Mouse (Mus musculus): ENCODE data around the gene Gm47985. TPM values are rescaled to one million over a fixed set of nuclear protein-coding genes. Genes with fewer than 3 reads are reported as not detected.
"Not testable (repeated sequence)": the region's sequence is repeated elsewhere in the genome, so short reads cannot be mapped to it uniquely, and the experiment has no call there.

The Gm47985 gene
- polyA plus RNA-seq, 1 experiment from 2014 or later = not detected

- not testable (repeated sequence) for H3K36me3 ChIP-seq (ENCODE audit: control insufficient read depth, insufficient read depth, low read length); H3K27ac ChIP-seq (ENCODE audit: low read depth, low read length); H3K4me3 ChIP-seq (ENCODE audit: low read depth, low read length); H3K4me2 ChIP-seq (ENCODE audit: low read depth, low read length); H3K9ac ChIP-seq (replicated peaks; ENCODE audit: low read depth, low read length); ATAC-seq (ENCODE audit: low read depth); H3K9me3 ChIP-seq (ENCODE audit: control insufficient read depth, low read length); H3K27me3 ChIP-seq (ENCODE audit: control insufficient read depth, insufficient read depth, low read length); H3K4me1 ChIP-seq (ENCODE audit: control insufficient read depth, insufficient read depth, low read length)
- WGBS = 90% methylated on average over 4 of the region's 8 CpGs
These were observed 27.6 kb downstream of the Gm47985 start, which contains the start of gene Gm47996 for GRCm38 (mm10) chr1:151209824-151210355. Gm47996 (plus strand) TSS chr1:151210131.

GRCm38 (mm10) chr1:151211666-151212065 is 29.3 kb downstream of the Gm47985 start:
- not testable (repeated sequence) for H3K9ac ChIP-seq (replicated peaks; ENCODE audit: low read depth, low read length); H3K27ac ChIP-seq (ENCODE audit: low read depth, low read length); H3K4me2 ChIP-seq (ENCODE audit: low read depth, low read length); H3K9me3 ChIP-seq (ENCODE audit: control insufficient read depth, low read length); H3K36me3 ChIP-seq (ENCODE audit: control insufficient read depth, insufficient read depth, low read length); H3K4me3 ChIP-seq (ENCODE audit: low read depth, low read length); H3K4me1 ChIP-seq (ENCODE audit: control insufficient read depth, insufficient read depth, low read length); H3K27me3 ChIP-seq (ENCODE audit: control insufficient read depth, insufficient read depth, low read length); ATAC-seq (ENCODE audit: low read depth)
- WGBS = 90% methylated on average over 5 of the region's 5 CpGs

- no peak for ATAC-seq (ENCODE audit: low read depth)
- H3K36me3 ChIP-seq (ENCODE audit: control insufficient read depth, insufficient read depth, low read length) = no peaks in the 10 kb centered on the region
- 85% methylated on average over 2 of the region's 2 CpGs for WGBS
- no peak overlapping the region for H3K4me3 ChIP-seq (ENCODE audit: low read depth, low read length)
- H3K9ac ChIP-seq (replicated peaks; ENCODE audit: low read depth, low read length) = no peak overlapping the region
- no peaks in the 10 kb centered on the region for H3K27me3 ChIP-seq (ENCODE audit: control insufficient read depth, insufficient read depth, low read length)
- no peak overlapping the region for H3K27ac ChIP-seq (ENCODE audit: low read depth, low read length)
- no peak overlapping the region for H3K4me2 ChIP-seq (ENCODE audit: low read depth, low read length)
- no peaks in the 10 kb centered on the region for H3K9me3 ChIP-seq (ENCODE audit: control insufficient read depth, low read length)
- H3K4me1 ChIP-seq (ENCODE audit: control insufficient read depth, insufficient read depth, low read length) = no peaks in the 10 kb centered on the region
These were observed 32.5 kb downstream of the Gm47985 start for GRCm38 (mm10) chr1:151214862-151215261.

- Histone ChIP-seq H3K36me3 (ENCODE audit: control insufficient read depth, insufficient read depth, low read length) (no peaks in the 10 kb centered on the region), H3K9ac (replicated peaks; ENCODE audit: low read depth, low read length) (no peak overlapping the region), H3K4me3 (ENCODE audit: low read depth, low read length) (no peak overlapping the region), H3K4me2 (ENCODE audit: low read depth, low read length) (no peak overlapping the region), H3K9me3 (ENCODE audit: control insufficient read depth, low read length) (no peaks in the 10 kb centered on the region), H3K27ac (ENCODE audit: low read depth, low read length) (no peak overlapping the region), H3K27me3 (ENCODE audit: control insufficient read depth, insufficient read depth, low read length) (no peaks in the 10 kb centered on the region), H3K4me1 (ENCODE audit: control insufficient read depth, insufficient read depth, low read length) (no peaks in the 10 kb centered on the region)
- ATAC-seq (ENCODE audit: low read depth) = no peak
- 48% methylated on average over 1 of the region's 1 CpGs for WGBS
These were observed 33.6 kb downstream of the Gm47985 start for GRCm38 (mm10) chr1:151215985-151216384.

- Histone ChIP-seq H3K4me3 (ENCODE audit: low read depth, low read length) (no peak overlapping the region), H3K27ac (ENCODE audit: low read depth, low read length) (no peak overlapping the region), H3K9me3 (ENCODE audit: control insufficient read depth, low read length) (no peaks in the 10 kb centered on the region), H3K27me3 (ENCODE audit: control insufficient read depth, insufficient read depth, low read length) (no peaks in the 10 kb centered on the region), H3K4me1 (ENCODE audit: control insufficient read depth, insufficient read depth, low read length) (no peaks in the 10 kb centered on the region), H3K4me2 (ENCODE audit: low read depth, low read length) (no peak overlapping the region), H3K9ac (replicated peaks; ENCODE audit: low read depth, low read length) (no peak overlapping the region), H3K36me3 (ENCODE audit: control insufficient read depth, insufficient read depth, low read length) (no peaks in the 10 kb centered on the region)
- ATAC-seq (ENCODE audit: low read depth) = no peak
- WGBS = 61% methylated on average over 3 of the region's 3 CpGs
These were observed 34.1 kb downstream of the Gm47985 start for GRCm38 (mm10) chr1:151216417-151216816.

- H3K9ac ChIP-seq (replicated peaks; ENCODE audit: low read depth, low read length) = no peak overlapping the region
- no peak for ATAC-seq (ENCODE audit: low read depth)
- no peaks in the 10 kb centered on the region for H3K9me3 ChIP-seq (ENCODE audit: control insufficient read depth, low read length)
- WGBS = 90% methylated on average over 5 of the region's 5 CpGs
- H3K4me1 ChIP-seq (ENCODE audit: control insufficient read depth, insufficient read depth, low read length) = no peaks in the 10 kb centered on the region
- H3K4me2 ChIP-seq (ENCODE audit: low read depth, low read length) = no peak overlapping the region
- H3K4me3 ChIP-seq (ENCODE audit: low read depth, low read length) = no peak overlapping the region
- no peaks in the 10 kb centered on the region for H3K36me3 ChIP-seq (ENCODE audit: control insufficient read depth, insufficient read depth, low read length)
- H3K27me3 ChIP-seq (ENCODE audit: control insufficient read depth, insufficient read depth, low read length) = no peaks in the 10 kb centered on the region
- no peak overlapping the region for H3K27ac ChIP-seq (ENCODE audit: low read depth, low read length)
These were observed 36.7 kb downstream of the Gm47985 start for GRCm38 (mm10) chr1:151219045-151219444.

GRCm38 (mm10) chr1:151220098-151220497 is 37.8 kb downstream of the Gm47985 start:
- no peaks in the 10 kb centered on the region for H3K4me1 ChIP-seq (ENCODE audit: control insufficient read depth, insufficient read depth, low read length)
- no peaks in the 10 kb centered on the region for H3K27me3 ChIP-seq (ENCODE audit: control insufficient read depth, insufficient read depth, low read length)
- H3K36me3 ChIP-seq (ENCODE audit: control insufficient read depth, insufficient read depth, low read length) = no peaks in the 10 kb centered on the region
- H3K9ac ChIP-seq (replicated peaks; ENCODE audit: low read depth, low read length) = no peak overlapping the region
- H3K27ac ChIP-seq (ENCODE audit: low read depth, low read length) = no peak overlapping the region
- 71% methylated on average over 7 of the region's 7 CpGs for WGBS
- no peaks in the 10 kb centered on the region for H3K9me3 ChIP-seq (ENCODE audit: control insufficient read depth, low read length)
- no peak overlapping the region for H3K4me3 ChIP-seq (ENCODE audit: low read depth, low read length)
- H3K4me2 ChIP-seq (ENCODE audit: low read depth, low read length) = no peak overlapping the region
- no peak for ATAC-seq (ENCODE audit: low read depth)

- Histone ChIP-seq H3K4me1 (ENCODE audit: control insufficient read depth, insufficient read depth, low read length) (no peaks in the 10 kb centered on the region), H3K36me3 (ENCODE audit: control insufficient read depth, insufficient read depth, low read length) (no peaks in the 10 kb centered on the region), H3K9me3 (ENCODE audit: control insufficient read depth, low read length) (no peaks in the 10 kb centered on the region), H3K27ac (ENCODE audit: low read depth, low read length) (no peak overlapping the region), H3K27me3 (ENCODE audit: control insufficient read depth, insufficient read depth, low read length) (no peaks in the 10 kb centered on the region), H3K9ac (replicated peaks; ENCODE audit: low read depth, low read length) (no peak overlapping the region), H3K4me3 (ENCODE audit: low read depth, low read length) (no peak overlapping the region), H3K4me2 (ENCODE audit: low read depth, low read length) (no peak overlapping the region)
- ATAC-seq (ENCODE audit: low read depth) = no peak
- WGBS = 89% methylated on average over 10 of the region's 10 CpGs
These were observed 40.4 kb downstream of the Gm47985 start for GRCm38 (mm10) chr1:151222561-151223267.

GRCm38 (mm10) chr1:151223377-151223776 is 41.0 kb downstream of the Gm47985 start:
- 92% methylated on average over 1 of the region's 1 CpGs for whole genome bisulfite sequencing

More at GRCm38 (mm10) chr1:151223377-151223776, 41.0 kb downstream of the Gm47985 start:
- H3K4me2 ChIP-seq (ENCODE audit: low read depth, low read length) = no peak overlapping the region
- no peaks in the 10 kb centered on the region for H3K4me1 ChIP-seq (ENCODE audit: control insufficient read depth, insufficient read depth, low read length)
- no peaks in the 10 kb centered on the region for H3K36me3 ChIP-seq (ENCODE audit: control insufficient read depth, insufficient read depth, low read length)
- no peaks in the 10 kb centered on the region for H3K9me3 ChIP-seq (ENCODE audit: control insufficient read depth, low read length)
- no peak overlapping the region for H3K9ac ChIP-seq (replicated peaks; ENCODE audit: low read depth, low read length)
- no peak for ATAC-seq (ENCODE audit: low read depth)
- H3K27me3 ChIP-seq (ENCODE audit: control insufficient read depth, insufficient read depth, low read length) = no peaks in the 10 kb centered on the region
- no peak overlapping the region for H3K27ac ChIP-seq (ENCODE audit: low read depth, low read length)
- no peak overlapping the region for H3K4me3 ChIP-seq (ENCODE audit: low read depth, low read length)
